Mouse (Mus musculus) brown adipose tissue, adult 24 weeks (tissue): Measurements from ENCODE around the gene Olfr95. TPM values are rescaled to one million over a fixed set of nuclear protein-coding genes. Genes with fewer than 3 reads are reported as not detected.

Source experiments
- H3K27ac ChIP-seq: fragments of 200-500 bp; replicated peaks from 2 replicates; pipeline ENCODE4 v1.5.1; 2012; ENCODE audit warnings: low read depth, mild to moderate bottlenecking, low read length
- H3K4me1 ChIP-seq: fragments of 200-500 bp; 2 replicates; pipeline ENCODE4 v1.6.1; 2012; ENCODE audit warnings: low read length, mixed read lengths; ENCODE audit not compliant: control insufficient read depth, insufficient read depth, insufficient read length
- H3K4me3 ChIP-seq: fragments of 200-500 bp; 2 replicates; pipeline ENCODE4 v1.5.1; 2012; ENCODE audit warnings: low read depth, mild to moderate bottlenecking, low read length, moderate library complexity; ENCODE audit not compliant: insufficient read depth
- polyA plus RNA-seq: library from polyadenylated mRNA; stranded (reverse); fragments of >200 nt; gene quantifications from 2 replicates; pipeline ENCODE4 v1.2.4, GENCODE M21; 2012; ENCODE audit not compliant: missing spikeins, insufficient read depth, insufficient read length

The Olfr95 gene
- polyA plus RNA-seq, 1 experiment: not detected

GRCm38 (mm10) chr17:37193656-37194055, 19.3 kb downstream of the Olfr95 start, which contains the start of gene Ubd:
Gene Ubd, plus strand, starts transcription at chr17:37193892.
- peak within 1 kb of the TSS; percentile 68; the same call in 1 of the 2 replicates for H3K27ac ChIP-seq
- 0 out of 2 replicates have a peak within 1 kb of the TSS, but pooled peaks have one; percentile 17 for H3K4me3 ChIP-seq
- H3K4me1 ChIP-seq: peaks cover 4% of the 10 kb centered on the region; the same call in 1 of the 2 replicates

DNA sequence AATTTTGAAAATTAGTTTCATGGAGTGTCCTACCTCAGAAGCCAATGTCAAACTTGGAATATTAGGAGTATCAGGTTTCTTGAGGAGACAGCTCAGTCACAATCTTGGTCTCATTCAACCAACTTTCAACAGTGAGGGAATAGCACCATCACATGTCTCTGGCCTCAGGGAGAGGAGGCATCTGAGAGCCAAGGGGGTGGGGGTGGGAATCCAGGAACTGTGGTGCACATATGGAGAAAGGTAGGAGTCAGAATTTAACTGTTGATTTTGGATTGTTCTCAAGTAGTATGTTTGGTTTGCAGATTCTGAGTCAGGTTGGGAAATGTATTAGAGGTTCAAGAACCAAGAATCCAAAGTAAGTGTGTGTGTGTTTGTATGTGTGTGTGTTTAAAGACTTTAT, 19.9 kb downstream of the Olfr95 start:
- Histone ChIP-seq H3K4me3 (no peak overlapping the region), H3K27ac (no peak overlapping the region), H3K4me1 (peaks cover 4% of the 10 kb centered on the region; the same call in 1 of the 2 replicates)

- Histone ChIP-seq H3K4me1 (0 out of 2 replicates have a peak, but pooled peaks cover 2% of the 10 kb centered on the region), H3K27ac (no peak overlapping the region), H3K4me3 (no peak overlapping the region)
Observed at GRCm38 (mm10) chr17:37190711-37191110, 22.2 kb downstream of the Olfr95 start.

DNA sequence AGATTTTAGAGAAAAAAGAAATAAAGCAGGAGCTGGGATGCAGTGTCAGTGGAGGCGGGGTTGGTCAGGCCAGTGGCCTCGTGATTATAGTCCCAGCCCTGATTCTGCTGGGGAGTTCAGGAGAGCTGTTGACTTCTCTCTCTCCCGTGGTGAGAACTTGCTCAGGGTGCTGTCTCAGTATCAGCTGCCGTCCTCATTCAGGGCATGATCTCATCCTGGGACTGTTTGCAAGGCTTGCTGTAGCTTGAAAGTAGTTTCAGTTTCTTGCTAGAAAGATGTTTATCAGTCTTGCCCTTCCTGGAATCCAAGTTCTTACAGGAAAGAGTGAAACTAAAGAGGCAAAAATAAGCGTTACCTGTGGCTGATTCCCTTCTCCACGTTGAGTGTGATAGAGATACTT, 27.4 kb downstream of the Olfr95 start:
- H3K27ac ChIP-seq: peak overlapping the region; percentile 48
- H3K4me1 ChIP-seq: no peaks in the 10 kb centered on the region
- H3K4me3 ChIP-seq: no peak overlapping the region

GRCm38 (mm10) chr17:37161394-37161793, 51.5 kb downstream of the Olfr95 start, which contains the start of gene Olfr93:
Gene Olfr93, minus strand, starts transcription at chr17:37161494.
- no peak within 1 kb of the TSS for H3K4me3 ChIP-seq
- no peak within 1 kb of the TSS for H3K27ac ChIP-seq
- no peaks in the 10 kb centered on the region for H3K4me1 ChIP-seq

Other genes starting within 250 kb of the Olfr95 start
- gene 2410137M14Rik, start 231.9 kb downstream of the Olfr95 start, polyA plus RNA-seq: not detected in 2 replicates
- 0.63 TPM in 1 of 2 replicates, not detected in the other for gene H2-M5, start 223.6 kb downstream of the Olfr95 start, polyA plus RNA-seq
- gene Zfp57, start 212.0 kb downstream of the Olfr95 start, polyA plus RNA-seq: not detected in 2 replicates
- not detected in 2 replicates for gene Mog, start 189.7 kb downstream of the Olfr95 start, polyA plus RNA-seq
- 3.8 and 4.5 TPM in 2 replicates for gene Gabbr1, start 167.2 kb downstream of the Olfr95 start, polyA plus RNA-seq
- not detected in 2 replicates for gene Olfr90, start 124.6 kb downstream of the Olfr95 start, polyA plus RNA-seq
- not detected in 2 replicates for gene Olfr91, start 114.8 kb downstream of the Olfr95 start, polyA plus RNA-seq
- gene Olfr92, start 93.0 kb downstream of the Olfr95 start, polyA plus RNA-seq: not detected in 2 replicates
- not detected in 2 replicates for gene Olfr93, start 51.6 kb downstream of the Olfr95 start, polyA plus RNA-seq
- gene Ubd, start 19.2 kb downstream of the Olfr95 start, polyA plus RNA-seq: 2.6 and 2.9 TPM in 2 replicates
- not detected in 2 replicates for gene Olfr94, start 12.1 kb downstream of the Olfr95 start, polyA plus RNA-seq
- not detected in 2 replicates for gene Olfr96, start 7.0 kb upstream of the Olfr95 start, polyA plus RNA-seq
- gene Olfr97, start 24.2 kb upstream of the Olfr95 start, polyA plus RNA-seq: not detected in 2 replicates
- gene Olfr98, start 50.6 kb upstream of the Olfr95 start, polyA plus RNA-seq: not detected in 2 replicates
- 2.2 and 4.9 TPM in 2 replicates for gene H2-M3, start 57.1 kb upstream of the Olfr95 start, polyA plus RNA-seq
- not detected in 2 replicates for gene Olfr99, start 70.3 kb upstream of the Olfr95 start, polyA plus RNA-seq
- not detected in 2 replicates for gene Olfr101, start 91.2 kb upstream of the Olfr95 start, polyA plus RNA-seq
- not detected in 2 replicates for gene Olfr102, start 103.9 kb upstream of the Olfr95 start, polyA plus RNA-seq
- gene Olfr103, start 126.6 kb upstream of the Olfr95 start, polyA plus RNA-seq: not detected in 2 replicates
- not detected in 2 replicates for gene Olfr104-ps, start 146.5 kb upstream of the Olfr95 start, polyA plus RNA-seq
- not detected in 2 replicates for gene Olfr105-ps, start 165.9 kb upstream of the Olfr95 start, polyA plus RNA-seq
- not detected in 2 replicates for gene Olfr106-ps, start 177.3 kb upstream of the Olfr95 start, polyA plus RNA-seq
- not detected in 2 replicates for gene Olfr107, start 186.1 kb upstream of the Olfr95 start, polyA plus RNA-seq
- gene Olfr108, start 232.4 kb upstream of the Olfr95 start, polyA plus RNA-seq: not detected in 2 replicates
- gene Olfr109, start 245.8 kb upstream of the Olfr95 start, polyA plus RNA-seq: not detected in 2 replicates